Mouse (Mus musculus) cerebral cortex, adult 2 months (tissue): ENCODE measurements around the gene Prune1.

Experiments
- WGBS: fragments of 180-500 bp; shearing (Covaris S2); methylation state at CpG from one replicate; pipeline ENCODE4 v1.1.7; 2018; 5-methylcytosine and 5-hydroxymethylcytosine counted together

Prune1 gene

GRCm38 (mm10) chr3:95212889-95213608, 68.8 kb downstream of the Prune1 start:
- WGBS, result 81% methylated on average over 10 of the region's 10 CpGs

- WGBS, result 62% methylated on average over 2 of the region's 2 CpGs
These were observed 71.3 kb downstream of the Prune1 start for GRCm38 (mm10) chr3:95210585-95210984.

- 77% methylated on average over 4 of the region's 4 CpGs for WGBS
These were observed 73.6 kb downstream of the Prune1 start for GRCm38 (mm10) chr3:95208286-95208685.

- WGBS, result 54% methylated on average over 6 of the region's 6 CpGs
These were observed 78.0 kb downstream of the Prune1 start for GRCm38 (mm10) chr3:95203880-95204279.
